Mouse (Mus musculus) hindbrain, embryonic 15.5 days (tissue): ENCODE data around the gene Wdfy3. TPM values are rescaled to one million over a fixed set of nuclear protein-coding genes. Genes with fewer than 3 reads are reported as not detected.

Source experiments
- ATAC-seq: fragments of 200-750 bp; cut with Nextera tagmentation; 2 replicates; pipeline ENCODE4 v1.8.0; 2017; ENCODE audit warnings: low read depth, moderate number of reproducible peaks, moderate TSS enrichment; ENCODE audit not compliant: low FRiP score
- H3K27ac ChIP-seq: fragments of 300-500 bp; sonication (generic); replicated peaks from 2 replicates; pipeline ENCODE4 v1.5.1; 2015; ENCODE audit warnings: mild to moderate bottlenecking, inconsistent platforms
- H3K27me3 ChIP-seq: fragments of 300-500 bp; sonication (generic); 2 replicates; pipeline ENCODE4 v1.6.1; 2015; ENCODE audit warnings: control low read depth, inconsistent platforms
- H3K36me3 ChIP-seq: fragments of 300-500 bp; sonication (generic); 2 replicates; pipeline ENCODE4 v1.6.1; 2015; ENCODE audit warnings: control low read depth, inconsistent platforms
- H3K4me1 ChIP-seq: fragments of 300-500 bp; sonication (generic); replicated peaks from 2 replicates; pipeline ENCODE4 v1.6.1; 2015; ENCODE audit warnings: control low read depth, inconsistent platforms
- H3K4me2 ChIP-seq: fragments of 300-500 bp; sonication (generic); 2 replicates; pipeline ENCODE4 v1.6.1; 2015; ENCODE audit warnings: moderate library complexity, mild to moderate bottlenecking, inconsistent platforms
- H3K4me3 ChIP-seq: fragments of 300-500 bp; sonication (generic); 2 replicates; pipeline ENCODE4 v1.5.1; 2015; ENCODE audit warnings: mild to moderate bottlenecking, inconsistent platforms
- H3K9ac ChIP-seq: fragments of 300-500 bp; sonication (generic); 2 replicates; pipeline ENCODE4 v1.6.1; 2015; ENCODE audit warnings: inconsistent platforms
- H3K9me3 ChIP-seq: fragments of 300-500 bp; sonication (generic); 2 replicates; pipeline ENCODE4 v1.6.1; 2016; ENCODE audit warnings: control low read depth, inconsistent platforms
- WGBS: fragments of 180-500 bp; shearing (Covaris S2); methylation state at CpG from one replicate; pipeline ENCODE4 v1.1.7; 2015; 5-methylcytosine and 5-hydroxymethylcytosine counted together
- polyA plus RNA-seq: library from polyadenylated mRNA; unstranded; fragments of >200 nt; fragmentation: Nextera tagmentation; extraction: Ambion mirVana; gene quantifications from 2 replicates; pipeline ENCODE4 v1.2.1, GENCODE M21; 2015

Gene Wdfy3
- polyA plus RNA-seq, 1 experiment from 2014 or later: 27.4 TPM

- H3K4me2 ChIP-seq: no peak overlapping the region
- H3K9ac ChIP-seq: no peak overlapping the region
- no peak for ATAC-seq
- peaks cover 5% of the 10 kb centered on the region; the same call in 1 of the 2 replicates for H3K4me1 ChIP-seq
- 68% methylated on average over 8 of the region's 8 CpGs for WGBS
- H3K27ac ChIP-seq: no peak overlapping the region
- no peaks in the 10 kb centered on the region for H3K9me3 ChIP-seq
- H3K4me3 ChIP-seq: no peak overlapping the region
- H3K36me3 ChIP-seq: no peaks in the 10 kb centered on the region
- 0 out of 2 replicates have a peak, but pooled peaks cover 3% of the 10 kb centered on the region for H3K27me3 ChIP-seq
Measured at GRCm38 (mm10) chr5:101821052-101821451, 248.7 kb downstream of the Wdfy3 start.

GRCm38 (mm10) chr5:101819844-101820243 lies 249.9 kb downstream of the Wdfy3 start:
- no peak for ATAC-seq
- Histone ChIP-seq H3K9me3 (no peaks in the 10 kb centered on the region), H3K36me3 (no peaks in the 10 kb centered on the region), H3K9ac (no peak overlapping the region), H3K27ac (no peak overlapping the region), H3K4me3 (no peak overlapping the region), H3K4me2 (no peak overlapping the region), H3K4me1 (no peaks in the 10 kb centered on the region), H3K27me3 (0 out of 2 replicates have a peak, but pooled peaks cover 3% of the 10 kb centered on the region)
- 20% methylated on average over 7 of the region's 7 CpGs for WGBS

- Histone ChIP-seq H3K9ac (no peak overlapping the region), H3K4me2 (no peak overlapping the region), H3K9me3 (no peaks in the 10 kb centered on the region), H3K4me3 (no peak overlapping the region), H3K27me3 (0 out of 2 replicates have a peak, but pooled peaks cover 3% of the 10 kb centered on the region), H3K36me3 (no peaks in the 10 kb centered on the region), H3K4me1 (no peaks in the 10 kb centered on the region), H3K27ac (no peak overlapping the region)
- no peak for ATAC-seq
- WGBS: 60% methylated on average over 10 of the region's 10 CpGs
Measured at GRCm38 (mm10) chr5:101819216-101819615, 250.5 kb downstream of the Wdfy3 start.

- H3K4me3 ChIP-seq: no peak overlapping the region
- no peak overlapping the region for H3K4me2 ChIP-seq
- no peaks in the 10 kb centered on the region for H3K36me3 ChIP-seq
- no peak overlapping the region for H3K27ac ChIP-seq
- WGBS: 54% methylated on average over 7 of the region's 7 CpGs
- H3K9ac ChIP-seq: no peak overlapping the region
- H3K4me1 ChIP-seq: no peaks in the 10 kb centered on the region
- no peak for ATAC-seq
- H3K9me3 ChIP-seq: no peaks in the 10 kb centered on the region
- 0 out of 2 replicates have a peak, but pooled peaks cover 3% of the 10 kb centered on the region for H3K27me3 ChIP-seq
Measured at GRCm38 (mm10) chr5:101816822-101817221, 252.9 kb downstream of the Wdfy3 start.

- Histone ChIP-seq H3K27me3 (no peaks in the 10 kb centered on the region), H3K9ac (no peak overlapping the region), H3K4me2 (no peak overlapping the region), H3K36me3 (no peaks in the 10 kb centered on the region), H3K4me3 (no peak overlapping the region), H3K27ac (no peak overlapping the region), H3K9me3 (no peaks in the 10 kb centered on the region), H3K4me1 (no peaks in the 10 kb centered on the region)
- 90% methylated on average over 6 of the region's 6 CpGs for WGBS
- no peak for ATAC-seq
Measured at GRCm38 (mm10) chr5:101811296-101812169, 258.2 kb downstream of the Wdfy3 start.

GRCm38 (mm10) chr5:101802358-101803022 lies 267.2 kb downstream of the Wdfy3 start:
- 85% methylated on average over 9 of the region's 9 CpGs for WGBS

GRCm38 (mm10) chr5:101801891-101802290 lies 267.8 kb downstream of the Wdfy3 start:
- no peak overlapping the region for H3K27ac ChIP-seq

More at GRCm38 (mm10) chr5:101802358-101803022, 267.2 kb downstream of the Wdfy3 start:
- no peak overlapping the region for H3K4me2 ChIP-seq
- H3K4me3 ChIP-seq: no peak overlapping the region
- no peak for ATAC-seq
- no peaks in the 10 kb centered on the region for H3K4me1 ChIP-seq
- H3K9ac ChIP-seq: no peak overlapping the region
- H3K36me3 ChIP-seq: no peaks in the 10 kb centered on the region
- no peaks in the 10 kb centered on the region for H3K9me3 ChIP-seq
- no peaks in the 10 kb centered on the region for H3K27me3 ChIP-seq
- H3K27ac ChIP-seq: no peak overlapping the region

GRCm38 (mm10) chr5:101792665-101793064 lies 277.1 kb downstream of the Wdfy3 start:
- H3K4me2 ChIP-seq: no peak overlapping the region
- no peak overlapping the region for H3K27ac ChIP-seq
- H3K4me1 ChIP-seq: no peaks in the 10 kb centered on the region
- no peak overlapping the region for H3K4me3 ChIP-seq
- no peaks in the 10 kb centered on the region for H3K27me3 ChIP-seq
- whole genome bisulfite sequencing: 81% methylated on average over 4 of the region's 4 CpGs
- H3K36me3 ChIP-seq: no peaks in the 10 kb centered on the region
- ATAC-seq: no peak
- H3K9me3 ChIP-seq: no peaks in the 10 kb centered on the region
- H3K9ac ChIP-seq: no peak overlapping the region

More at GRCm38 (mm10) chr5:101801891-101802290, 267.8 kb downstream of the Wdfy3 start:
- Histone ChIP-seq H3K27me3 (no peaks in the 10 kb centered on the region), H3K4me3 (no peak overlapping the region), H3K4me1 (no peaks in the 10 kb centered on the region), H3K9me3 (no peaks in the 10 kb centered on the region), H3K9ac (no peak overlapping the region), H3K4me2 (no peak overlapping the region), H3K36me3 (no peaks in the 10 kb centered on the region)
- 59% methylated on average over 2 of the region's 2 CpGs for WGBS
- ATAC-seq: no peak

- Histone ChIP-seq H3K4me1 (no peaks in the 10 kb centered on the region), H3K9me3 (no peaks in the 10 kb centered on the region), H3K4me2 (no peak overlapping the region), H3K27ac (no peak overlapping the region), H3K4me3 (no peak overlapping the region), H3K27me3 (no peaks in the 10 kb centered on the region), H3K9ac (no peak overlapping the region), H3K36me3 (no peaks in the 10 kb centered on the region)
- ATAC-seq: no peak
- 55% methylated on average over 5 of the region's 5 CpGs for WGBS
Measured at GRCm38 (mm10) chr5:101790560-101790959, 279.2 kb downstream of the Wdfy3 start.

- Histone ChIP-seq H3K9ac (no peak overlapping the region), H3K27ac (no peak overlapping the region), H3K4me2 (no peak overlapping the region), H3K4me3 (no peak overlapping the region), H3K36me3 (no peaks in the 10 kb centered on the region), H3K4me1 (no peaks in the 10 kb centered on the region), H3K27me3 (no peaks in the 10 kb centered on the region), H3K9me3 (no peaks in the 10 kb centered on the region)
- no peak for ATAC-seq
Measured at GRCm38 (mm10) chr5:101789770-101790169, 280.0 kb downstream of the Wdfy3 start.

- no peak overlapping the region for H3K9ac ChIP-seq
- no peaks in the 10 kb centered on the region for H3K9me3 ChIP-seq
- H3K27me3 ChIP-seq: no peaks in the 10 kb centered on the region
- H3K4me1 ChIP-seq: no peaks in the 10 kb centered on the region
- H3K27ac ChIP-seq: no peak overlapping the region
- H3K36me3 ChIP-seq: no peaks in the 10 kb centered on the region
- H3K4me2 ChIP-seq: no peak overlapping the region
- WGBS: 58% methylated on average over 4 of the region's 4 CpGs
- no peak for ATAC-seq
- H3K4me3 ChIP-seq: no peak overlapping the region
Measured at GRCm38 (mm10) chr5:101785921-101786614, 283.7 kb downstream of the Wdfy3 start.

GRCm38 (mm10) chr5:101784787-101785186 lies 284.9 kb downstream of the Wdfy3 start:
- Histone ChIP-seq H3K36me3 (no peaks in the 10 kb centered on the region), H3K9me3 (no peaks in the 10 kb centered on the region), H3K27ac (no peak overlapping the region), H3K4me3 (no peak overlapping the region), H3K9ac (no peak overlapping the region), H3K4me1 (no peaks in the 10 kb centered on the region), H3K4me2 (no peak overlapping the region), H3K27me3 (no peaks in the 10 kb centered on the region)
- WGBS: 98% methylated on average over 2 of the region's 2 CpGs
- no peak for ATAC-seq
